Mouse (Mus musculus) embryonic facial prominence, embryonic 14.5 days (tissue): Measurements from ENCODE around the gene Ftsj1. TPM values are rescaled to one million over a fixed set of nuclear protein-coding genes. Genes with fewer than 3 reads are reported as not detected.

ENCODE experiments used
- ATAC-seq: fragments of 200-750 bp; cut with Nextera tagmentation; 2 replicates; pipeline ENCODE4 v1.8.0; 2017; ENCODE audit warnings: low read depth, moderate number of reproducible peaks, moderate TSS enrichment
- DNase-seq: peaks from one replicate; pipeline ENCODE4 v3.0.0-alpha.2; 2015; ENCODE audit warnings: low spot score
- H3K27ac ChIP-seq: fragments of 300-500 bp; sonication (generic); replicated peaks from 2 replicates; pipeline ENCODE4 v1.5.1; 2014; ENCODE audit warnings: low read depth, mild to moderate bottlenecking, low read length, moderate library complexity
- H3K27me3 ChIP-seq: fragments of 300-500 bp; sonication (generic); replicated peaks from 2 replicates; pipeline ENCODE4 v1.6.1; 2014; ENCODE audit warnings: low read length; ENCODE audit not compliant: control insufficient read depth, insufficient read depth
- H3K36me3 ChIP-seq: fragments of 300-500 bp; sonication (generic); 2 replicates; pipeline ENCODE4 v1.6.1; 2014; ENCODE audit warnings: low read length, mixed read lengths; ENCODE audit not compliant: control insufficient read depth, insufficient read depth
- H3K4me1 ChIP-seq: fragments of 300-500 bp; sonication (generic); 2 replicates; pipeline ENCODE4 v1.6.1; 2014; ENCODE audit warnings: antibody characterized with exemption, low read length; ENCODE audit not compliant: control insufficient read depth, insufficient read depth
- H3K4me2 ChIP-seq: fragments of 300-500 bp; sonication (generic); 2 replicates; pipeline ENCODE4 v1.6.1; 2014; ENCODE audit warnings: low read depth, mild to moderate bottlenecking, low read length, moderate library complexity, mixed read lengths
- H3K4me3 ChIP-seq: fragments of 300-500 bp; sonication (generic); 2 replicates; pipeline ENCODE4 v1.5.1; 2014; ENCODE audit warnings: low read depth, mild to moderate bottlenecking, low read length
- H3K9ac ChIP-seq: fragments of 300-500 bp; sonication (generic); 2 replicates; pipeline ENCODE4 v1.6.1; 2014; ENCODE audit warnings: low read depth, mild to moderate bottlenecking, low read length, moderate library complexity, mixed read lengths
- H3K9me3 ChIP-seq: fragments of 300-500 bp; sonication (generic); 2 replicates; pipeline ENCODE4 v1.6.1; 2016; ENCODE audit warnings: low read length; ENCODE audit not compliant: control insufficient read depth
- WGBS: fragments of 180-500 bp; shearing (Covaris S2); extraction: QIAGEN DNeasy Blood & Tissue Kit; methylation state at CpG from one replicate; pipeline ENCODE4 v1.1.7; 2014; 5-methylcytosine and 5-hydroxymethylcytosine counted together
- polyA plus RNA-seq: library from polyadenylated mRNA; unstranded; fragments of >200 nt; fragmentation: Nextera tagmentation; extraction: Ambion mirVana; gene quantifications from 2 replicates; pipeline ENCODE4 v1.2.1, GENCODE M21; 2014

Ftsj1 gene
- polyA plus RNA-seq, 1 experiment from 2014 or later, result 40.5 TPM

GRCm38 (mm10) chrX:8192640-8193418 lies 59.4 kb downstream of the Ftsj1 start:
- 17% methylated on average over 34 of the region's 38 CpGs for WGBS
- H3K27me3 ChIP-seq, result no peaks in the 10 kb centered on the region
- peak overlapping the region; percentile 53 for H3K4me3 ChIP-seq
- ATAC-seq, result peak; percentile 98
- DNase-seq, result peak; percentile 92
- no peak overlapping the region for H3K27ac ChIP-seq
- no peaks in the 10 kb centered on the region for H3K36me3 ChIP-seq
- H3K4me1 ChIP-seq, result no peaks in the 10 kb centered on the region
- H3K9ac ChIP-seq, result peak overlapping the region; percentile 66
- no peaks in the 10 kb centered on the region for H3K9me3 ChIP-seq
- peak overlapping the region; percentile 65 for H3K4me2 ChIP-seq

GRCm38 (mm10) chrX:8192126-8192639 lies 60.0 kb downstream of the Ftsj1 start:
- ATAC-seq (0 out of 2 replicates have a peak, but pooled peaks have one; percentile 1), DNase-seq (no peak)
- 11% methylated on average over 13 of the region's 13 CpGs for WGBS
- Histone ChIP-seq H3K9me3 (no peaks in the 10 kb centered on the region), H3K4me2 (peak overlapping the region; percentile 65), H3K36me3 (no peaks in the 10 kb centered on the region), H3K9ac (peak overlapping the region; percentile 66), H3K27me3 (no peaks in the 10 kb centered on the region), H3K27ac (no peak overlapping the region), H3K4me3 (peak overlapping the region; percentile 53), H3K4me1 (no peaks in the 10 kb centered on the region)

Other genes starting within 250 kb of the Ftsj1 start
- gene Glod5, start 233.9 kb downstream of the Ftsj1 start, polyA plus RNA-seq, result not detected in 2 replicates
- 42.5 and 47.6 TPM in 2 replicates for gene Suv39h1, start 177.6 kb downstream of the Ftsj1 start, polyA plus RNA-seq
- 0.97 and 1.0 TPM in 2 replicates for gene Was, start 161.9 kb downstream of the Ftsj1 start, polyA plus RNA-seq
- gene Wdr13, start 119.5 kb downstream of the Ftsj1 start, polyA plus RNA-seq, result 19.3 and 21.8 TPM in 2 replicates
- 420 and 489 TPM in 2 replicates for gene Rbm3, start 106.5 kb downstream of the Ftsj1 start, polyA plus RNA-seq
- gene Tbc1d25, start 76.2 kb downstream of the Ftsj1 start, polyA plus RNA-seq, result 13.0 and 13.3 TPM in 2 replicates
- gene Ebp, start 58.9 kb downstream of the Ftsj1 start, polyA plus RNA-seq, result 31.4 and 31.9 TPM in 2 replicates
- gene Porcn, start 45.9 kb downstream of the Ftsj1 start, polyA plus RNA-seq, result 9.0 and 10.9 TPM in 2 replicates
- gene Slc38a5, start 18.7 kb upstream of the Ftsj1 start, polyA plus RNA-seq, result 0.56 and 0.89 TPM in 2 replicates
- gene Ssxb10, start 75.0 kb upstream of the Ftsj1 start, polyA plus RNA-seq, result not detected in 2 replicates
- not detected in 2 replicates for gene Ssxb9, start 114.6 kb upstream of the Ftsj1 start, polyA plus RNA-seq
- gene Ssxb1, start 160.9 kb upstream of the Ftsj1 start, polyA plus RNA-seq, result not detected in 2 replicates
- not detected in 2 replicates for gene Ssxb2, start 209.3 kb upstream of the Ftsj1 start, polyA plus RNA-seq